ENCODE assay signal across 8 mouse cellular contexts in genomic region chr12:110446290-110447170, GRCm38 (mm10). TPM values are rescaled to one million over a fixed set of nuclear protein-coding genes. Genes with fewer than 3 reads are reported as not detected.
A peak's percentile ranks its signal among the peaks of the same experiment; 100 is the strongest.
DNase-seq lines count a peak whose midpoint lies in the region; ATAC-seq and TF ChIP-seq lines count a peak whose summit lies in the region.

Gene Ppp2r5c, plus strand, starts transcription at chr12:110447120.

- TF ChIP-seq EP300 in CH12.LX (IDR thresholded peaks at IDR 0.05; ENCODE audit: low read length), result no peak

- H3K79me2 ChIP-seq in CH12.LX (replicated peaks; ENCODE audit: control insufficient read depth, extremely low read depth, insufficient read depth, poor library complexity, severe bottlenecking), result no peaks in the 10 kb centered on the region

- peak within 1 kb of the TSS; percentile 72 for H3K4me2 ChIP-seq in CH12.LX (ENCODE audit: insufficient read depth, low read depth, poor library complexity, severe bottlenecking)
- peak within 1 kb of the TSS; percentile 85 for H3K4me2 ChIP-seq in forebrain, embryonic 11.5 days (ENCODE audit: low read depth, low read length, severe bottlenecking)
- peak within 1 kb of the TSS; percentile 81 for H3K4me2 ChIP-seq in heart, embryonic 16.5 days (ENCODE audit: low read depth, low read length)
- H3K4me2 ChIP-seq in liver, embryonic 15.5 days, result peak within 1 kb of the TSS; percentile 98
- peak within 1 kb of the TSS; percentile 86 for H3K4me2 ChIP-seq in neural tube, embryonic 12.5 days (replicated peaks)

- TF ChIP-seq RAD21 in CH12.LX (IDR thresholded peaks at IDR 0.05; ENCODE audit: low read depth, low read length), result no peak

- TF ChIP-seq CTCF in CH12.LX (conservative IDR thresholded peaks at IDR 0.05 in 1 of 2, IDR thresholded peaks at IDR 0.05 in 1 of 2; ENCODE audit: low read depth in 2 of 2, low read length in 2 of 2), result no peak

- H3K9me3 ChIP-seq in CH12.LX (replicated peaks; ENCODE audit: low read length), result no peaks in the 10 kb centered on the region
- no peaks in the 10 kb centered on the region for H3K9me3 ChIP-seq in forebrain, embryonic 11.5 days (ENCODE audit: control insufficient read depth, low read length)
- H3K9me3 ChIP-seq in heart, embryonic 16.5 days (replicated peaks; ENCODE audit: control insufficient read depth, low read length), result no peaks in the 10 kb centered on the region
- no peaks in the 10 kb centered on the region for H3K9me3 ChIP-seq in liver, embryonic 15.5 days (replicated peaks)
- H3K9me3 ChIP-seq in neural tube, embryonic 12.5 days, result no peaks in the 10 kb centered on the region

- H3K4me3 ChIP-seq in CH12.LX (replicated peaks in 1 of 3; ENCODE audit: low read depth in 2 of 3, low read length in 2 of 3, poor library complexity in 1 of 3), result peak within 1 kb of the TSS; percentile 67 to 98 (median 97)
- peak within 1 kb of the TSS; percentile 86 for H3K4me3 ChIP-seq in forebrain, embryonic 11.5 days (ENCODE audit: low read depth, low read length)
- peak within 1 kb of the TSS; percentile 89 for H3K4me3 ChIP-seq in heart, embryonic 16.5 days (ENCODE audit: low read length)
- H3K4me3 ChIP-seq in liver, embryonic 15.5 days (replicated peaks), result peak within 1 kb of the TSS; percentile 78
- H3K4me3 ChIP-seq in neural tube, embryonic 12.5 days, result peak within 1 kb of the TSS; percentile 83

- dilution Hi-C loops in CH12.LX (cut with MboI; ENCODE audit: extremely low pct_ligation_motif_present, extremely low pct_unique_long_range_greater_than_20kb, low sequenced_read_pairs), result no loop called here

- peak within 1 kb of the TSS; percentile 93 for H3K27ac ChIP-seq in CH12.LX (ENCODE audit: insufficient read depth, low read depth)
- peak within 1 kb of the TSS; percentile 88 for H3K27ac ChIP-seq in forebrain, embryonic 11.5 days (ENCODE audit: low read depth, low read length)
- H3K27ac ChIP-seq in heart, embryonic 16.5 days (ENCODE audit: low read length), result peak within 1 kb of the TSS; percentile 96
- peak within 1 kb of the TSS; percentile 95 for H3K27ac ChIP-seq in liver, embryonic 15.5 days (replicated peaks)
- H3K27ac ChIP-seq in neural tube, embryonic 12.5 days, result peak within 1 kb of the TSS; percentile 81

- peak; percentile 96 for ATAC-seq in forebrain, embryonic 11.5 days (replicated peaks; ENCODE audit: low FRiP score)
- ATAC-seq in heart, embryonic 16.5 days (replicated peaks; ENCODE audit: extremely low read depth, insufficient read depth, low FRiP score), result peak; percentile 98
- ATAC-seq in liver, embryonic 15.5 days (ENCODE audit: insufficient read depth), result peak; percentile 87
- ATAC-seq in neural tube, embryonic 12.5 days (ENCODE audit: low FRiP score, low read depth), result peak; percentile 98

- WGBS in forebrain, embryonic 11.5 days, result under 1% methylated on average over 69 of the region's 86 CpGs
- WGBS in heart, embryonic 16.5 days, result under 1% methylated on average over 71 of the region's 86 CpGs
- under 1% methylated on average over 83 of the region's 86 CpGs for WGBS in liver, embryonic 15.5 days (ENCODE audit: insufficient replicate concordance)
- WGBS in neural tube, embryonic 12.5 days, result under 1% methylated on average over 77 of the region's 86 CpGs

- peaks cover 3 to 9% of the 10 kb centered on the region in 2 experiments; a peak in 3 of 4 replicates for H3K4me1 ChIP-seq in CH12.LX (ENCODE audit: control insufficient read depth in 1 of 2, insufficient read depth in 2 of 2)
- H3K4me1 ChIP-seq in forebrain, embryonic 11.5 days (replicated peaks; ENCODE audit: control insufficient read depth, insufficient read depth, low read length), result 0 out of 2 replicates have a peak, but pooled peaks cover 2% of the 10 kb centered on the region
- H3K4me1 ChIP-seq in heart, embryonic 16.5 days (ENCODE audit: control insufficient read depth, insufficient read depth, low read length), result peaks cover 8% of the 10 kb centered on the region; the same call in 1 of the 2 replicates
- H3K4me1 ChIP-seq in liver, embryonic 15.5 days (replicated peaks), result peaks cover 29% of the 10 kb centered on the region
- peaks cover 15% of the 10 kb centered on the region; the same call in 1 of the 2 replicates for H3K4me1 ChIP-seq in neural tube, embryonic 12.5 days

- H3K9ac ChIP-seq in CH12.LX (ENCODE audit: insufficient read depth, low read depth), result peak within 1 kb of the TSS; percentile 80
- H3K9ac ChIP-seq in forebrain, embryonic 11.5 days (ENCODE audit: low read length), result peak within 1 kb of the TSS; percentile 74
- peak within 1 kb of the TSS; percentile 95 for H3K9ac ChIP-seq in heart, embryonic 16.5 days (ENCODE audit: low read length)
- peak within 1 kb of the TSS; percentile 76 for H3K9ac ChIP-seq in liver, embryonic 15.5 days
- peak within 1 kb of the TSS; percentile 82 for H3K9ac ChIP-seq in neural tube, embryonic 12.5 days

- peak; percentile 90 for DNase-seq in CH12.LX (ENCODE audit: extremely low read depth)
- DNase-seq in c-Kit-positive CD71-positive TER-119-negative erythroid progenitor cells, embryonic 14.5 days (ENCODE audit: low read depth), result peak; percentile 84
- DNase-seq in forebrain, embryonic 11.5 days (ENCODE audit: low spot score), result peak; percentile 98
- DNase-seq in kidney, postnatal 36 days, result peak; percentile 94 to 97
- DNase-seq in telencephalon, adult 2 months (ENCODE audit: low read depth, low spot score), result peak; percentile 86

- peak; percentile 84 for TF ChIP-seq POLR2A in CH12.LX (IDR thresholded peaks at IDR 0.05; ENCODE audit: low read depth, low read length)

- in situ Hi-C loops in CH12.LX (cut with MboI; ENCODE audit: low pct_ligation_motif_present, low pct_unique_long_range_greater_than_20kb, low sequenced_read_pairs), result no loop called here

- H3K27me3 ChIP-seq in CH12.LX (replicated peaks), result peaks cover 51% of the 10 kb centered on the region
- no peaks in the 10 kb centered on the region for H3K27me3 ChIP-seq in forebrain, embryonic 11.5 days (ENCODE audit: control insufficient read depth, insufficient read depth, low read length)
- no peaks in the 10 kb centered on the region; the same call in 1 of the 2 replicates for H3K27me3 ChIP-seq in heart, embryonic 16.5 days (ENCODE audit: control insufficient read depth, insufficient read depth, low read length)
- H3K27me3 ChIP-seq in liver, embryonic 15.5 days, result peaks cover 21% of the 10 kb centered on the region
- peaks cover 5% of the 10 kb centered on the region; the same call in 1 of the 2 replicates for H3K27me3 ChIP-seq in neural tube, embryonic 12.5 days (replicated peaks)

- H3K36me3 ChIP-seq in CH12.LX (replicated peaks in 1 of 2; ENCODE audit: control insufficient read depth in 1 of 2, insufficient read depth in 1 of 2, low read length in 1 of 2), result no peaks in the 10 kb centered on the region
- no peaks in the 10 kb centered on the region for H3K36me3 ChIP-seq in forebrain, embryonic 11.5 days (ENCODE audit: control insufficient read depth, insufficient read depth, low read length)
- H3K36me3 ChIP-seq in heart, embryonic 16.5 days (ENCODE audit: control insufficient read depth, insufficient read depth), result no peaks in the 10 kb centered on the region
- no peaks in the 10 kb centered on the region for H3K36me3 ChIP-seq in liver, embryonic 15.5 days (replicated peaks)
- no peaks in the 10 kb centered on the region for H3K36me3 ChIP-seq in neural tube, embryonic 12.5 days

TF ChIP-seq in CH12.LX, 34 proteins besides CTCF, POLR2A, EP300 and RAD21:
- TF ChIP-seq BHLHE40 (IDR thresholded peaks at IDR 0.05; ENCODE audit: low read depth, low read length) (peak; percentile 65; the same call in 1 of the 2 replicates), JUND (conservative IDR thresholded peaks at IDR 0.05; ENCODE audit: low read depth, low read length) (no peak), SIN3A (IDR thresholded peaks at IDR 0.05; ENCODE audit: low read length) (0 out of 2 replicates have a peak, but pooled peaks have one; percentile 20), GABPA (IDR thresholded peaks at IDR 0.05; ENCODE audit: insufficient replicate concordance, low read depth, low read length) (no peak), JUN (IDR thresholded peaks at IDR 0.05; ENCODE audit: insufficient read depth, low read depth, low read length) (no peak), PAX5 (IDR thresholded peaks at IDR 0.05; ENCODE audit: low read length) (no peak), TCF12 (IDR thresholded peaks at IDR 0.05; ENCODE audit: low read depth, low read length) (peak; percentile 38; the same call in 1 of the 2 replicates), NELFE (IDR thresholded peaks at IDR 0.05; ENCODE audit: low read depth, low read length) (peak; percentile 69; the same call in 1 of the 2 replicates), MAZ (IDR thresholded peaks at IDR 0.05; ENCODE audit: low read depth, low read length) (peak; percentile 16; the same call in 1 of the 2 replicates), MAFK (IDR thresholded peaks at IDR 0.05; ENCODE audit: insufficient replicate concordance, low read length) (no peak), TBP (conservative IDR thresholded peaks at IDR 0.05; ENCODE audit: low read depth, low read length) (peak; percentile 60; the same call in 1 of the 2 replicates), USF2 (conservative IDR thresholded peaks at IDR 0.05; ENCODE audit: low read depth, low read length) (peak; percentile 83), USF1 (IDR thresholded peaks at IDR 0.05; ENCODE audit: low read depth, low read length) (peak; percentile 93), MAX (IDR thresholded peaks at IDR 0.05; ENCODE audit: low read length) (peak; percentile 69), ELF1 (IDR thresholded peaks at IDR 0.05; ENCODE audit: low read depth, low read length) (0 out of 2 replicates have a peak, but pooled peaks have one; percentile 7), HCFC1 (IDR thresholded peaks at IDR 0.05; ENCODE audit: low read depth, low read length) (peak; percentile 41), IRF4 (IDR thresholded peaks at IDR 0.05; ENCODE audit: low read depth, low read length) (0 out of 2 replicates have a peak, but pooled peaks have one; percentile 3)

RNA-seq across cellular contexts. Expression of gene Ppp2r5c, which starts in this region (rescaled TPM):
- total RNA-seq in CH12.LX (2012; rRNA removed) (67.2 and 71.6 TPM in 2 replicates), CH12.LX (2014; rRNA removed) (111 and 122 TPM in 2 replicates)
- polyA plus RNA-seq in CH12.LX (2012; ENCODE audit: insufficient read length, low read depth), result 78.5 and 97.7 TPM in 2 replicates
- 163 TPM in 2 replicates for polyA plus RNA-seq in forebrain, embryonic 11.5 days (2014; fragmentation: Nextera tagmentation; extraction: Ambion mirVana)
- polyA plus RNA-seq in heart, embryonic 16.5 days (2015; fragmentation: Nextera tagmentation; extraction: Ambion mirVana), result 130 and 132 TPM in 2 replicates
- 64.2 and 66.0 TPM in 2 replicates for polyA plus RNA-seq in liver, embryonic 15.5 days (2015; fragmentation: Nextera tagmentation; extraction: Ambion mirVana)
- polyA plus RNA-seq in neural tube, embryonic 12.5 days (2016; fragmentation: Nextera tagmentation; extraction: Ambion mirVana), result 151 and 160 TPM in 2 replicates

Comparison
In these comparisons a context has a peak if more than half of its experiments do, and no peak if none do; other contexts are left out.
1. Peak in every context shown above with its lines: DNase-seq, ATAC-seq, H3K4me3 ChIP-seq and H3K27ac ChIP-seq.